Mouse (Mus musculus) limb, embryonic 11.5 days (tissue): Measurements from ENCODE around the gene E130114P18Rik. TPM values are rescaled to one million over a fixed set of nuclear protein-coding genes. Genes with fewer than 3 reads are reported as not detected.

Experiments used
- ATAC-seq: fragments of 200-750 bp; cut with Nextera tagmentation; 2 replicates; pipeline ENCODE4 v1.8.0; 2017; ENCODE audit warnings: low read depth; ENCODE audit not compliant: insufficient number of reproducible peaks, low FRiP score, low TSS enrichment
- DNase-seq: peaks from one replicate; pipeline ENCODE4 v3.0.0-alpha.2; 2015; ENCODE audit warnings: low spot score
- H3K27ac ChIP-seq: fragments of 300-500 bp; sonication (generic); replicated peaks from 2 replicates; pipeline ENCODE4 v1.5.1; 2014; ENCODE audit warnings: low read depth, mild to moderate bottlenecking, low read length
- H3K27me3 ChIP-seq: fragments of 300-500 bp; sonication (generic); 2 replicates; pipeline ENCODE4 v1.6.1; 2014; ENCODE audit warnings: mild to moderate bottlenecking, low read length, mixed read lengths; ENCODE audit not compliant: control insufficient read depth, insufficient read depth
- H3K36me3 ChIP-seq: fragments of 300-500 bp; sonication (generic); 2 replicates; pipeline ENCODE4 v1.6.1; 2014; ENCODE audit warnings: mild to moderate bottlenecking, low read length, moderate library complexity, mixed read lengths; ENCODE audit not compliant: control insufficient read depth, insufficient read depth
- H3K4me1 ChIP-seq: fragments of 300-500 bp; sonication (generic); 2 replicates; pipeline ENCODE4 v1.6.1; 2014; ENCODE audit warnings: low read length, mixed read lengths; ENCODE audit not compliant: control insufficient read depth, insufficient read depth
- H3K4me2 ChIP-seq: fragments of 300-500 bp; sonication (generic); 2 replicates; pipeline ENCODE4 v1.6.1; 2014; ENCODE audit warnings: low read depth, mild to moderate bottlenecking, moderate library complexity; ENCODE audit not compliant: severe bottlenecking
- H3K4me3 ChIP-seq: fragments of 300-500 bp; sonication (generic); 2 replicates; pipeline ENCODE4 v1.5.1; 2014; ENCODE audit warnings: low read depth, low read length
- H3K9ac ChIP-seq: fragments of 300-500 bp; sonication (generic); 2 replicates; pipeline ENCODE4 v1.6.1; 2014; ENCODE audit warnings: mild to moderate bottlenecking, low read length
- H3K9me3 ChIP-seq: fragments of 300-500 bp; sonication (generic); 2 replicates; pipeline ENCODE4 v1.6.1; 2016; ENCODE audit warnings: low read length; ENCODE audit not compliant: control insufficient read depth
- WGBS: fragments of 180-500 bp; shearing (Covaris S2); extraction: QIAGEN DNeasy Blood & Tissue Kit; methylation state at CpG from one replicate; pipeline ENCODE4 v1.1.7; 2014; 5-methylcytosine and 5-hydroxymethylcytosine counted together
- polyA plus RNA-seq: library from polyadenylated mRNA; unstranded; fragments of >200 nt; fragmentation: Nextera tagmentation; extraction: Ambion mirVana; gene quantifications from 2 replicates; pipeline ENCODE4 v1.2.1, GENCODE M21; 2014

Gene E130114P18Rik
- polyA plus RNA-seq, 1 experiment from 2014 or later, result 10.1 TPM

- ATAC-seq (no peak), DNase-seq (no peak)
- no peak overlapping the region for H3K9ac ChIP-seq
- no peaks in the 10 kb centered on the region for H3K27me3 ChIP-seq
- H3K4me2 ChIP-seq, result no peak overlapping the region
- no peaks in the 10 kb centered on the region for H3K9me3 ChIP-seq
- no peak overlapping the region for H3K27ac ChIP-seq
- H3K4me1 ChIP-seq, result peaks cover 15% of the 10 kb centered on the region
- no peak overlapping the region for H3K4me3 ChIP-seq
- no peaks in the 10 kb centered on the region for H3K36me3 ChIP-seq
- 91% methylated on average over 4 of the region's 4 CpGs for WGBS
Observed at GRCm38 (mm10) chr4:97647236-97647635, 130.6 kb downstream of the E130114P18Rik start.

GRCm38 (mm10) chr4:97640385-97640784 is 137.5 kb downstream of the E130114P18Rik start:
- Histone ChIP-seq H3K36me3 (no peaks in the 10 kb centered on the region), H3K9me3 (no peaks in the 10 kb centered on the region), H3K4me3 (no peak overlapping the region), H3K4me1 (peaks cover 18% of the 10 kb centered on the region), H3K4me2 (no peak overlapping the region), H3K27ac (no peak overlapping the region), H3K9ac (no peak overlapping the region), H3K27me3 (no peaks in the 10 kb centered on the region)
- no peak for DNase-seq
- no peak for ATAC-seq
- 89% methylated on average over 3 of the region's 3 CpGs for WGBS

- 88% methylated on average over 1 of the region's 1 CpGs for WGBS
- DNase-seq, result no peak
- Histone ChIP-seq H3K4me1 (peaks cover 30% of the 10 kb centered on the region), H3K4me3 (no peak overlapping the region), H3K36me3 (no peaks in the 10 kb centered on the region), H3K27ac (0 out of 2 replicates have a peak overlapping the region, but pooled peaks have one; percentile 22), H3K9ac (no peak overlapping the region), H3K27me3 (no peaks in the 10 kb centered on the region), H3K9me3 (no peaks in the 10 kb centered on the region), H3K4me2 (no peak overlapping the region)
- ATAC-seq, result no peak
Observed at GRCm38 (mm10) chr4:97636569-97636968, 141.3 kb downstream of the E130114P18Rik start.

GRCm38 (mm10) chr4:97635757-97636292 is 142.1 kb downstream of the E130114P18Rik start:
- Histone ChIP-seq H3K27me3 (no peaks in the 10 kb centered on the region), H3K27ac (peak overlapping the region; percentile 76), H3K9ac (no peak overlapping the region), H3K9me3 (no peaks in the 10 kb centered on the region), H3K4me2 (no peak overlapping the region), H3K36me3 (no peaks in the 10 kb centered on the region), H3K4me1 (peaks cover 30% of the 10 kb centered on the region), H3K4me3 (no peak overlapping the region)
- ATAC-seq (no peak), DNase-seq (no peak)
- 49% methylated on average over 1 of the region's 1 CpGs for WGBS

- peak overlapping the region; percentile 76 for H3K27ac ChIP-seq
- H3K9ac ChIP-seq, result no peak overlapping the region
- no peak overlapping the region for H3K4me3 ChIP-seq
- H3K4me1 ChIP-seq, result peaks cover 30% of the 10 kb centered on the region
- no peaks in the 10 kb centered on the region for H3K36me3 ChIP-seq
- no peaks in the 10 kb centered on the region for H3K9me3 ChIP-seq
- no peaks in the 10 kb centered on the region for H3K27me3 ChIP-seq
- DNase-seq (peak; percentile 68), ATAC-seq (peak; percentile 78; the same call in 1 of the 2 replicates)
- WGBS, result 26% methylated on average over 6 of the region's 6 CpGs
- H3K4me2 ChIP-seq, result no peak overlapping the region
Observed at GRCm38 (mm10) chr4:97635296-97635755, 142.6 kb downstream of the E130114P18Rik start.

- Histone ChIP-seq H3K9me3 (no peaks in the 10 kb centered on the region), H3K4me2 (no peak overlapping the region), H3K27ac (peak overlapping the region; percentile 64), H3K9ac (no peak overlapping the region), H3K36me3 (no peaks in the 10 kb centered on the region), H3K4me3 (no peak overlapping the region), H3K4me1 (peaks cover 30% of the 10 kb centered on the region), H3K27me3 (no peaks in the 10 kb centered on the region)
- peak; percentile 80 for DNase-seq
- ATAC-seq, result peak; percentile 92
- 25% methylated on average over 14 of the region's 14 CpGs for WGBS
Observed at GRCm38 (mm10) chr4:97628881-97629605, 148.8 kb downstream of the E130114P18Rik start.

GRCm38 (mm10) chr4:97626002-97626720 is 151.7 kb downstream of the E130114P18Rik start:
- H3K27ac ChIP-seq, result peak overlapping the region; percentile 30; the same call in 1 of the 2 replicates
- no peak overlapping the region for H3K9ac ChIP-seq
- no peaks in the 10 kb centered on the region for H3K9me3 ChIP-seq
- no peak overlapping the region for H3K4me2 ChIP-seq
- peaks cover 25% of the 10 kb centered on the region for H3K4me1 ChIP-seq
- H3K36me3 ChIP-seq, result no peaks in the 10 kb centered on the region
- DNase-seq (no peak), ATAC-seq (no peak)
- H3K4me3 ChIP-seq, result no peak overlapping the region
- 37% methylated on average over 16 of the region's 16 CpGs for WGBS
- no peaks in the 10 kb centered on the region for H3K27me3 ChIP-seq

- ATAC-seq, result no peak
- H3K27ac ChIP-seq, result no peak overlapping the region
- H3K4me2 ChIP-seq, result no peak overlapping the region
- H3K4me1 ChIP-seq, result peaks cover 15% of the 10 kb centered on the region; the same call in 1 of the 2 replicates
- no peak for DNase-seq
- no peak overlapping the region for H3K4me3 ChIP-seq
- WGBS, result 86% methylated on average over 5 of the region's 5 CpGs
- H3K9ac ChIP-seq, result no peak overlapping the region
- H3K27me3 ChIP-seq, result no peaks in the 10 kb centered on the region
- H3K9me3 ChIP-seq, result no peaks in the 10 kb centered on the region
- no peaks in the 10 kb centered on the region for H3K36me3 ChIP-seq
Observed at GRCm38 (mm10) chr4:97623165-97623564, 154.7 kb downstream of the E130114P18Rik start.
